Comparison of ENCODE assay signal across 8 mouse cellular contexts in the genomic region with DNA sequence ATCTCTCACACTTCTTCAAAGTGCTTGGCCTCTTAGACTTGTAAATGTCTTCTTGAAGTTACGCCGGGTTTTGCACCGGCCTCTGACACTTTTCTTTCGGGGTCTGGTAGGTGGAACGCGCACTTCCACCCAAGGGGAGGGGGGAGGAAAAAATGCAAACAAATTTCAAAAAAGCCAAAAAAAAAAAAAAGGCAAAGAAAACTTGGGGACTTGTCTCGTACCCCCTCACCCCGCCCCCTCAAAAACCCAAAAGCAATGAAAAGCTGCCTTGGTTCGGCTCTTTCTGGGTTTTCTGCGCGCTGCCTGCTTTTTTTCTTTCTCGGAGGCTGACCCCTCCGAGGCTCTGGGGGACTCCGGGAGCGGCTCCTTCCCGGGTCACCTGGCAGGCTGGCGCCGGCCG. TPM values are rescaled to one million over a fixed set of nuclear protein-coding genes. Genes with fewer than 3 reads are reported as not detected.
DNase-seq lines count a peak whose midpoint lies in the region; ATAC-seq and TF ChIP-seq lines count a peak whose summit lies in the region.

TSS of gene Bcl11b (minus strand) at position 120 of the 400 bp plus-strand sequence.

- no peaks in the 10 kb centered on the region for H3K9me3 ChIP-seq in lung, embryonic 15.5 days
- H3K9me3 ChIP-seq in intestine, postnatal 0 days (ENCODE audit: control insufficient read depth), result no peaks in the 10 kb centered on the region
- no peaks in the 10 kb centered on the region for H3K9me3 ChIP-seq in midbrain, embryonic 15.5 days

- peaks cover 69% of the 10 kb centered on the region for H3K27me3 ChIP-seq in lung, embryonic 15.5 days
- no peaks in the 10 kb centered on the region; the same call in 1 of the 2 replicates for H3K27me3 ChIP-seq in intestine, postnatal 0 days (replicated peaks; ENCODE audit: control insufficient read depth, insufficient read depth, low read length)
- peaks cover 6% of the 10 kb centered on the region; the same call in 1 of the 2 replicates for H3K27me3 ChIP-seq in midbrain, embryonic 15.5 days (replicated peaks)

- peak within 1 kb of the TSS; percentile 75 for H3K9ac ChIP-seq in lung, embryonic 15.5 days
- peak within 1 kb of the TSS; percentile 70 for H3K9ac ChIP-seq in intestine, postnatal 0 days (ENCODE audit: low read depth, low read length)
- peak within 1 kb of the TSS; percentile 77 for H3K9ac ChIP-seq in midbrain, embryonic 15.5 days

- TF ChIP-seq POLR2A in embryonic fibroblast, embryonic 13.5 days (IDR thresholded peaks at IDR 0.05; ENCODE audit: low read depth, low read length), result no peak

- H3K4me3 ChIP-seq in lung, embryonic 15.5 days, result peak within 1 kb of the TSS; percentile 69
- peak within 1 kb of the TSS; percentile 53 for H3K4me3 ChIP-seq in embryonic fibroblast, embryonic 13.5 days (ENCODE audit: insufficient read depth, low read length)
- peak within 1 kb of the TSS; percentile 90 for H3K4me3 ChIP-seq in intestine, postnatal 0 days (ENCODE audit: low read depth, low read length)
- H3K4me3 ChIP-seq in midbrain, embryonic 15.5 days, result peak within 1 kb of the TSS; percentile 86

- WGBS in lung, embryonic 15.5 days, result 1% methylated on average over 19 of the region's 19 CpGs
- WGBS in intestine, postnatal 0 days, result under 1% methylated on average over 19 of the region's 19 CpGs
- WGBS in midbrain, embryonic 15.5 days, result under 1% methylated on average over 19 of the region's 19 CpGs

- peak within 1 kb of the TSS; percentile 94 for H3K4me2 ChIP-seq in lung, embryonic 15.5 days
- H3K4me2 ChIP-seq in intestine, postnatal 0 days (replicated peaks; ENCODE audit: low read depth), result peak within 1 kb of the TSS; percentile 92
- peak within 1 kb of the TSS; percentile 83 for H3K4me2 ChIP-seq in midbrain, embryonic 15.5 days

- ATAC-seq in lung, embryonic 15.5 days (ENCODE audit: borderline replicate concordance, extremely low read depth, low FRiP score, low TSS enrichment), result no peak
- ATAC-seq in intestine, postnatal 0 days, result no peak
- no peak for ATAC-seq in midbrain, embryonic 15.5 days (replicated peaks)

- DNase-seq in lung, adult 18-20 months, result no peak
- DNase-seq in cerebellum, postnatal 25 days, result no peak
- DNase-seq in ovary, postnatal 14 days (ENCODE audit: low spot score), result no peak
- no peak for DNase-seq in kidney, adult 11 months

- H3K36me3 ChIP-seq in lung, embryonic 15.5 days, result no peaks in the 10 kb centered on the region
- H3K36me3 ChIP-seq in intestine, postnatal 0 days (ENCODE audit: control insufficient read depth, insufficient read depth), result no peaks in the 10 kb centered on the region
- H3K36me3 ChIP-seq in midbrain, embryonic 15.5 days (replicated peaks), result no peaks in the 10 kb centered on the region

- no peak for TF ChIP-seq CTCF in embryonic fibroblast, embryonic 13.5 days (IDR thresholded peaks at IDR 0.05; ENCODE audit: borderline replicate concordance, insufficient read depth, low read length)
- no peak for TF ChIP-seq CTCF in intestine, postnatal 0 days (IDR thresholded peaks at IDR 0.05; ENCODE audit: low read depth)

- H3K4me1 ChIP-seq in lung, embryonic 15.5 days, result peaks cover 28% of the 10 kb centered on the region
- peaks cover 2% of the 10 kb centered on the region; the same call in 1 of the 2 replicates for H3K4me1 ChIP-seq in embryonic fibroblast, embryonic 13.5 days (ENCODE audit: control insufficient read depth, insufficient read depth, low read length)
- H3K4me1 ChIP-seq in intestine, postnatal 0 days (replicated peaks; ENCODE audit: control insufficient read depth, insufficient read depth, low read length), result no peaks in the 10 kb centered on the region; the same call in 1 of the 2 replicates
- peaks cover 31% of the 10 kb centered on the region for H3K4me1 ChIP-seq in midbrain, embryonic 15.5 days

- peak within 1 kb of the TSS; percentile 93 for H3K27ac ChIP-seq in lung, embryonic 15.5 days
- peak within 1 kb of the TSS; percentile 58 for H3K27ac ChIP-seq in embryonic fibroblast, embryonic 13.5 days (ENCODE audit: insufficient read depth, low read length)
- peak within 1 kb of the TSS; percentile 83 for H3K27ac ChIP-seq in intestine, postnatal 0 days (ENCODE audit: low read depth, low read length)
- H3K27ac ChIP-seq in midbrain, embryonic 15.5 days, result peak within 1 kb of the TSS; percentile 91

RNA-seq across cellular contexts. Expression of gene Bcl11b, which starts in this region (rescaled TPM):
- 3.4 and 5.2 TPM in 2 replicates for polyA plus RNA-seq in lung, embryonic 15.5 days (2015; fragmentation: Nextera tagmentation; extraction: Ambion mirVana)
- 3.0 and 6.5 TPM in 2 replicates for polyA plus RNA-seq in embryonic fibroblast, embryonic 13.5 days (2011; ENCODE audit: insufficient read length, low read depth, missing spikeins)
- 5.2 TPM in 2 replicates for polyA plus RNA-seq in intestine, postnatal 0 days (2015; fragmentation: Nextera tagmentation; extraction: Ambion mirVana)
- polyA plus RNA-seq in midbrain, embryonic 15.5 days (2015; fragmentation: Nextera tagmentation; extraction: Ambion mirVana), result 33.7 and 37.6 TPM in 2 replicates
